Mouse (Mus musculus) Patski (cell line): ENCODE measurements around the gene Psmd6. TPM values are rescaled to one million over a fixed set of nuclear protein-coding genes. Genes with fewer than 3 reads are reported as not detected.

ENCODE experiments used
- ATAC-seq: fragments of 100-300 bp; one replicate; pipeline ENCODE4 v1.8.0; 2021
- CTCF ChIA-PET: fragments of 350-600 bp; sonication (Branson Sonifier 250); formaldehyde crosslinking; loops from one replicate; lab custom pipeline; 2022; ENCODE audit warnings: inconsistent platforms; lab: Charles Lee
- POLR2A ChIA-PET: fragments of 350-600 bp; sonication (Branson Sonifier 250); formaldehyde crosslinking; loops from one replicate; lab custom pipeline; 2022; ENCODE audit warnings: antibody characterized with exemption, inconsistent platforms; lab: Charles Lee
- DNase-seq: peaks from one replicate; pipeline ENCODE4 v3.0.0-alpha.2; 2011; ENCODE audit warnings: low read depth, low spot score
- H3K27me3 ChIP-seq: fragments of 371-371 bp; one replicate; pipeline ENCODE4 v1.5.1; 2021
- CTCF ChIP-seq: fragments of 100-300 bp; IDR thresholded peaks from one replicate; pipeline ENCODE4 v1.5.1; 2021
- in situ Hi-C: fragments of 300-500 bp; cut with MboI; formaldehyde crosslinking; loops from 3 replicates; pipeline ENCODE4 v1.11.1; 2018; ENCODE audit warnings: low pct_unique_long_range_greater_than_20kb, mixed read lengths
- polyA plus RNA-seq: library from polyadenylated mRNA; unstranded; gene quantifications from one replicate; pipeline ENCODE4 v1.2.3, GENCODE M21; 2021

Psmd6 gene
- polyA plus RNA-seq, 1 experiment from 2014 or later = 159 TPM

DNA sequence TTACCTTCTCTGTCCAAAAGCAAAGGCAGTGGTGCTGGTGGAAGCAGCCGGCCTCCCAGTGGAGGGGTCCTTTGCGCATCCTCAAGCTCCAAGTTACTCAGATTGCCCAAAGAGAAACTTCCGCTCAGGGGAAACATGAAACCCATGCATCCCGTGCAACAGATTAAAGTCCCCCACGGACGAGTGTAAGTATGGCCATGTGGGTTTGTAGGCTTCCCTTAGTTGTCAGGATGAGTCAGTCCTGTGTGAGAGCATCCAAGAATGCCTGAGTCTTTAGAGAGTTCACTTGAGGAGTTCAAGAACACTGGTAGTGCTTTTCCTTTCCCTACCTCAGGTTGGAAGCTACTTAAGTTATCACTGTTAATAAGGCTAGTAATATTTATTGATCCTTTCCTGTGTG is 33.4 kb downstream of the Psmd6 start:
- CTCF ChIA-PET = interaction anchor here (1.0 to 3.5 kb wide), 2 partner anchors 11 to 19 kb away, joined by 5 to 21 read pairs; no protein-coding TSS in a partner anchor
- in situ Hi-C loops = no loop called here

DNA sequence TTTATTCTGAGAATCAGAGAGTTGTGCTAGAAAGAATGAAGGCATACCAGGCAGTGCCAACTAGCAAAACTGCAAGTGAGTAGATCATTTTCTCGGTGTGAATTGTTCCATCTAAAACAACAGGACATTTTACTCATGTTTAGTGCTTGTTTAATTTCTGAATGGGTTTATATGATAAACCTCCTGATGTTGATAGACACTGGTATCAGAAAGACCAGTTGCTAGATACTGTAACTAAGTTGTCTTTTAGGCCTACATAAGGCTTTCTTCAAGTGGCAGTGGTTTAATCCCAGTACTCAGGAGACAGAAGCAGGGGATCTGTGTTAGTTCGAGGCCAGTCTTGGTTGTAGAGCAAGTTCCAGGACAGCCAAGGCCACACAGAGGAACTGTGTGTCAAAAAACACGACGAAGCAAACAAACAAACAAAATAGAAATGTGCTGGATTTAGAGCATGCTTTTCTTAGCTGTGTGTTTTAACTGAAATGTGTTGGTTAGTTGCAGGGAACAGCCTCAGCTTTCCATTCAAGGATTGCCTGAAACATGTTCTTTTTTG is 34.0 kb downstream of the Psmd6 start:
- CTCF ChIA-PET = interaction anchor here (1.0 to 3.5 kb wide), 3 partner anchors 10 to 19 kb away, joined by 3 to 21 read pairs (median 5); no protein-coding TSS in a partner anchor
- POLR2A ChIA-PET = no interaction called here
- TF ChIP-seq CTCF = no peak
- no peaks in the 10 kb centered on the region for H3K27me3 ChIP-seq
- in situ Hi-C loops = no loop called here
- DNase-seq (no peak), ATAC-seq (no peak)

More for the DNA sequence above, 33.4 kb downstream of the Psmd6 start:
- H3K27me3 ChIP-seq = no peaks in the 10 kb centered on the region
- no peak for DNase-seq
- peak; percentile 44 for ATAC-seq
- POLR2A ChIA-PET = no interaction called here
- no peak for TF ChIP-seq CTCF

DNA sequence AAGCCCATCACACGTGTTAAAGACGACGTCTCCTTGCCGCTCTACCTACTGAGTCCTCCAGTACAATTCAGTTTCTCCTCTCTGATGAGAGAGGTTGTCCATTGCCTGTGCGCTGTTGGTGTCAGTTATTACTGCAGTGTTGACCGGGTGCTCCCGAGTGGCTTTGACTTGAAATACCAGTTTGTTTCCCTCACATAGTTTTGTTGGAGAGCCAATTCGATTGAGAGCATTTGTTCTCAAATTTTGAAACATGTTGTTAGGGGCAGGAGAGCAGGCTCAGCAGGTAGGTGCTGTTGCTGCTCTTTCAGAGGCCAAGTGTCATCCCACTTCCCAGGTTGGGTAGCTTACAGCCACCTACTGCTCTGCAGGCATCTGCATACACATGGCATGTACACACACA is 37.0 kb downstream of the Psmd6 start:
- CTCF ChIA-PET = interaction anchor here (1.2 kb wide), 1 partner anchor 32 kb away, joined by 3 read pairs; no protein-coding TSS in a partner anchor
- ATAC-seq (no peak), DNase-seq (no peak)
- H3K27me3 ChIP-seq = no peaks in the 10 kb centered on the region
- in situ Hi-C loops = no loop called here
- no peak for TF ChIP-seq CTCF
- POLR2A ChIA-PET = no interaction called here

DNA sequence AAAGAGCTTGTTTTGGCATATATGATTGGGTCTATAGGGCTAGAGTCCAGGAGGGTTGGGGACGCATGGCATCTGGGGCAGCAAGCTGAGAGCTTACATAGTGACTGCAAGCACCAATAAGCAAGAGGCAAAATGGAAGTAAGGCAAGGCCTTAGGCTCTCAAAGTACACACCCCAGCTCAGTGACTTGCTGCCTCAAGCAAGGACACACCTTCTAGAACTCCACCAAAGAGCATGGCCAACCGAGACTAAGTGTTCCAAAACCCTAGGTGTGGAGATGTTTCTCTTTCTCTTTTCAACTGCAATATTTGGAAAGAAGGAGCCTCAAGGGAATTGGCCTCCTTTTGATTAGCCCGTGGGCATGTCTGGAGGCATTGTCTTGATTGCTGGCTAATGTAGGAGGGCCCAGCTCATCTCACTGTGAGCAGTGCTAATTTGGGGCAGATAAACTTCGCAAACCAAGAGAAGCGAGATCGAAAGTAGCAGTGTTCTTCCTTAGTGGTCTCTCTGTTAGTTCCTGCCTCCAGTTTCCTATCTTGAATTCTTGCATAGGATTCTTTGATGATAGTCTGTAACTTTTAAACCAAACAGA is 40.1 kb downstream of the Psmd6 start:
- ChIA-PET POLR2A (no interaction called here), CTCF (interaction anchor here (0.8 kb wide), 1 partner anchor 11 kb away, joined by 3 read pairs; no protein-coding TSS in a partner anchor)
- in situ Hi-C loops = no loop called here
- ATAC-seq (no peak), DNase-seq (no peak)
- H3K27me3 ChIP-seq = no peaks in the 10 kb centered on the region
- TF ChIP-seq CTCF = no peak

DNA sequence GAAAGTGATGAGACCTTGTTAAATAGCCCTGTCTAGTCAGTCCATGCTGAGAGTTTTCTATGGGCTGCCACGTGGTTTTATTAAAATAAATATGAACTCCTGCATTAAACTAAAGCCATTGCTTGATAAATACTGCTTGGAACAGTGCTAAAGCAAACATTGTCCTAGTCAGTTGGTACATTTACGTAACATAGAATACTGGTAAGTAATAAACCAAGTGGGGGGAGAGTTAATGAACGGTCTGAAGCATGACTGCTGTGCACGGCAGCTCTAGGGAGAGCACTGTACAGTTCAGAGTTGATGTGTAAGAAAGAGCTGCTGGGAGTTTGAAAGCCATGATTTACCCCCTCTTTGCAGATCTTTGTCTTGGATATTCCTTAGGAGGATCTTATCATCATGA is 49.3 kb downstream of the Psmd6 start:
- in situ Hi-C loops = no loop called here
- CTCF ChIA-PET = interaction anchor here (5.3 kb wide), 1 partner anchor 27 kb away, joined by 20 read pairs; no protein-coding TSS in a partner anchor
- ATAC-seq = no peak

DNA sequence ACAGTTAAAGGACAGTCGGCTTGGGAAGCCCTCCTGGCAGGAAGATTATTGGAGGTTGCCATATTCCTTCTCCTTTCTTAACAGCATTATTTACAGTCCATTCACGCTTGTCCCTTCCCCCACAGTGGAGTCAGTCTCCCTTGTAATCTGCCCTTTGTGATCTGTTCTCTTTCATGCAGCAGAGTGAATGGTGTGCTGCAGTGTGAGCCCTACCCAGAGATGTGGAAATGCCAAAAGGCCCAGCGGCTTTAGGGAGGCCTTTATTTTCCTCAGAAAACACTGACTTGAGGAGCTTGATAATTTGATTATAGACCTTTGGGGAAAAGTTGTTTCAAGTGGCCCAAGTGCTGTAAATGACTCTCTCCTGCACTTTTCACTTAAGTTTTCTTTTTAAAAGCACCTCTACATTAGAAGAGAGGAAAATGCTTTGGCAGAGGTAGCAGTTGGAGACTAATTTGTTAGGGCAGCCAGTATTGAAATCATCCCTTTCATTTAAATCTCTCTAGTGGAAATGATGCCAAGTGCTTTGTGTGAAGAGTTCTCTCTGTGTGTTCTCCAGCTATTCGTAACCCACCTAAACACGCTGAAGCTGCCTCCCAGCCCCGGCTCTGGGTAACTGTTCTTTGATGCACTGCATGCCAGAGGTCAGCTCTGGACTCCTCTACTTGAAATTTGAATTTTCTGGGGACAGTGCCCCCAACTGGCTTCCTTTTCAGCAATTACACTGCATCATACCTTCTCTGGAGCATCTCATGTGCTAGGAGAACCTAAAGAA is 50.1 kb downstream of the Psmd6 start:
- no peak for DNase-seq
- ATAC-seq = no peak
- TF ChIP-seq CTCF = no peak
- H3K27me3 ChIP-seq = no peaks in the 10 kb centered on the region
- CTCF ChIA-PET = interaction anchor here (1.3 to 5.3 kb wide), 2 partner anchors 8 to 28 kb away, joined by 4 to 20 read pairs; no protein-coding TSS in a partner anchor
- POLR2A ChIA-PET = no interaction called here
- in situ Hi-C loops = no loop called here

More for the DNA sequence above, 49.3 kb downstream of the Psmd6 start:
- no peak for TF ChIP-seq CTCF
- no peak for DNase-seq
- POLR2A ChIA-PET = no interaction called here
- H3K27me3 ChIP-seq = no peaks in the 10 kb centered on the region

DNA sequence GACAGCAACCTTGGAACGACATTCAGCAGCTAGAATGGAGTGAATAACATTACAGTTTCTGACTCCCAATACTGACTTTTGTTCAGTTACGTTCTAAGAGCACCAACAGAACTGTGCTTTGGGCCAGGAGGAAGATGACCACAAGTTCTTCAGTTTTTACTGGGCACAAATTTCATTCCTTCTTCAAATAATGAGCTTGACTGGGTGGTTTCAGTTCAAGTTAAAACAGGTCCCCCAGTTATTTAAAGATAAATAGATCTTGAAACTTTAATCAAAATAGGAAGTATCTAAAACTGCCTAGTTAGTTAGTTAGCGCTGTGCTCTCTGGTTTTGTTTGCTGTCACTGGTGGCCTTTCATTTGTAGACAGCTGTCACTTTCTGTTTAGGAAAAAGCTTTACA is 52.2 kb downstream of the Psmd6 start:
- in situ Hi-C loops = no loop called here
- CTCF ChIA-PET = interaction anchor here (1.3 to 5.3 kb wide), 5 partner anchors 13 to 119 kb away, joined by 3 to 20 read pairs (median 4); no protein-coding TSS in a partner anchor

DNA sequence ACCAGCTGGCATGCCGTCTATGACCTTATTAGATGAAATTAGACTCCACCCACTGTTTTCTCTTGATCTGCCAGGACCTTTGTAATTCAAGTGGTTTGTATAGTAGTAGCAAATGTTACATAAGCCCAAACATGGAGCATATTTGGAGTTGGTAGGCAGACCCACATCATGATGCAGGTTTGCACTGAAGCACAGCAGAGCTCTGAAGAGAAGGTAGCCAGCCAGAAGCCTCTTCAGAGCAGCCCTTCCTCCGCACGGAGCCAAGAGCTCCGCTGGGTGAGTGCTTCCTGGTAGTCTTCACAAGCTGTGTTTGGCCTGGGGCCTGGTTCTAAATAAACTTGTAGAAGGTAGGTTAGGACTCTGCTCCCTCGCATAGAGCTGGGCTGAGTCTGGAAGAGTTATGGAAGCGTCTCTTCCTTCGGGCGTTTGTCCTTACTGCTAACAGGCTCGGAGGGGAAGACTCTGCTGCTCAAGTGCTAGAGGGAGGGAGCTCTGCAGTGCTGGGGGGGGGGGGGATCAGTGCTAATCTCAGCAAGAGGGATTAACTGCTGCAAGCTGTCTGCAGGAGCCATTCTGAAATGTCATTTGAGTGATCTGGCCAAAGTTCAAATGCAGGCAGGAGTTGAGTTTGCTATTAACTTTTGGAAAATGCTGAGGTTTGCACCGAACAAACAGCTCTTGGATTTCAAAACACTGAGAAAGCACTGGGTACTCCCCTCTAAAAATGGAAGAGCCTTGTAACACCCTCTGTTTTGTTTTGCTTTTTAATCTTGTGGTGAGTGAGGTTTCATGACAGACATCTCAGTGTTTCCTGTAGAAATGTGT is 52.9 kb downstream of the Psmd6 start:
- in situ Hi-C loops = no loop called here
- POLR2A ChIA-PET = interaction anchor here (0.6 to 1.4 kb wide), 3 partner anchors 23 to 78 kb away, joined by 3 to 5 read pairs (median 4); no protein-coding TSS in a partner anchor
- TF ChIP-seq CTCF = no peak
- no peaks in the 10 kb centered on the region for H3K27me3 ChIP-seq
- CTCF ChIA-PET = interaction anchor here (1.0 to 5.3 kb wide), 6 partner anchors 13 to 118 kb away, joined by 3 to 20 read pairs (median 4); no protein-coding TSS in a partner anchor
- ATAC-seq (peak; percentile 79), DNase-seq (peak; percentile 84)

More for the DNA sequence above, 52.2 kb downstream of the Psmd6 start:
- POLR2A ChIA-PET = interaction anchor here (0.7 to 1.4 kb wide), 2 partner anchors 23 to 57 kb away, joined by 3 to 4 read pairs; no protein-coding TSS in a partner anchor
- H3K27me3 ChIP-seq = no peaks in the 10 kb centered on the region
- no peak for DNase-seq
- no peak for TF ChIP-seq CTCF
- no peak for ATAC-seq

DNA sequence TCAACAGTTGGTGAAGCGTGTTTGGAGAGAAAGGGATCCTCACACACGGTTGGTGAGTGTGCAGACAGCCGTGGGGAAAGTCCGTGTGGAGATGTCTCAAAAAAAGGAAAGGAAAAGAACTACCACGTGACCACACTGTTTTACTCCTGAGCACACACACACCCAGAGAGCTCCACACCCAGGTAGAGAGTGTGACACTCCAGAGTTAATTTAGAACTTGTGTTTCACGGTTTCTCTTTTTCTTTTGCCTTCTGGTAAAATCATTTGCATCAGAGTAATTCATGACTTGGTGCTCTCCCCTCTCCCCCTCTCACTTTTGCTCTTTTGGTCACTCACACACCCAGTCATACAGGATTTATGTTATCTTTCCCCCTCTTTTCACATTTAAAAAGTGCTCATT is 54.5 kb downstream of the Psmd6 start:
- ATAC-seq = no peak
- no peak for TF ChIP-seq CTCF
- H3K27me3 ChIP-seq = no peaks in the 10 kb centered on the region
- ChIA-PET CTCF (interaction anchor here (1.0 kb wide), 1 partner anchor 28 kb away, joined by 3 read pairs; no protein-coding TSS in a partner anchor), POLR2A (interaction anchor here (0.7 kb wide), 1 partner anchor 1006 kb away, joined by 3 read pairs; no protein-coding TSS in a partner anchor)
- in situ Hi-C loops = no loop called here
- DNase-seq = no peak
